ENCODE assay signal across 11 mouse cellular contexts in the genomic region with DNA sequence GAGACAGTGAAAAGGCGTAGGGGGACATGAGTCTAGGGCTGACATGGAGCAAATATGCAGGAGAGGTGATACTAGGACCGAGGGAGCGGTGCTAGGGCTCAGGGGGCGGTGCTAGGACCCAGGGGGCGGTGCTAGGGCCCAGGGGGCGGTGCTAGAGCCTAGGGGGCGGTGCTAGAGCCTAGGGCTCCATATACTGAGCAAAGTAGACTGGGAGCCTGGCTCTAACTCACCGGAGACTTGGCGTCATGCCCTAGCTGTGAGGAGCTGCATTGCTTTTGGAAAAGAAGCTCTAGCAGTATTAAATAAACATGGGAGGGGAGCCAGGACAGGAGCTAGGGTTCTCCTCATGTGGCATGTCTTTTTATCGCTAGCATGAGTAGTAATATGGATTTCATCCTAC.
A peak's percentile ranks its signal among the peaks of the same experiment; 100 is the strongest.
DNase-seq lines count a peak whose midpoint lies in the region.
"Had no signal": no experiment of that assay in that cellular context is flagged by ENCODE, and none has a peak within 500 bp of the region (broad histone marks: within the 10 kb centered on the region; RNA-seq: fewer than 3 reads in every experiment).

No protein-coding gene starts in this region.

- DNase-seq in heart, postnatal 4 days, result peak; percentile 32
- DNase-seq in heart, adult 8-10 months (ENCODE audit: low spot score), result no peak
- DNase-seq in lung, postnatal 10 days, result peak; percentile 5
- DNase-seq in lung, postnatal 36 days, result no peak
- DNase-seq in NIH3T3 (ENCODE audit: low read depth) (peak; percentile 14), ZHBTc4 (ENCODE audit: low read depth, low spot score) (peak; percentile 70)
- no peak for DNase-seq in adrenal gland, adult 2 months
- DNase-seq: adrenal gland, postnatal 14 days; kidney, adult 9 months; retina, postnatal 1 day; thymus, postnatal 36 days had no signal

Comparison
In these comparisons a context has a peak if more than half of its experiments do, and no peak if none do; other contexts are left out.
1. DNase-seq: peak in heart, postnatal 4 days (single experiment), lung, postnatal 10 days (single experiment), NIH3T3 (single experiment) and ZHBTc4 (single experiment); none in heart, adult 8-10 months (single experiment), lung, postnatal 36 days (single experiment) and adrenal gland, adult 2 months (single experiment).